Mouse (Mus musculus) MEL (cell line): ENCODE measurements around the gene Chchd4. TPM values are rescaled to one million over a fixed set of nuclear protein-coding genes. Genes with fewer than 3 reads are reported as not detected.

ENCODE experiments used
- DNase-seq: peaks from one replicate; pipeline ENCODE4 v3.0.0; 2011; ENCODE audit warnings: low read depth, low spot score
- H3K27ac ChIP-seq: 2 replicates; pipeline ENCODE4 v1.5.1; 2012; ENCODE audit warnings: low read depth, mild to moderate bottlenecking, control low read depth, low read length, moderate library complexity; ENCODE audit not compliant: control insufficient read depth
- H3K27me3 ChIP-seq, 2 experiments: fragments of 150-350 bp in 1 of 2; sonication (generic) in 1 of 2; 2 replicates each; pipeline ENCODE4 v1.6.1; 2012; ENCODE audit warnings: low read length in 2 of 2, mild to moderate bottlenecking in 2 of 2, improper control_type of control experiment in 1 of 2, moderate library complexity in 1 of 2; ENCODE audit not compliant: insufficient read depth in 2 of 2, control insufficient read depth in 1 of 2
- H3K36me3 ChIP-seq, 2 experiments: 2 replicates each; pipeline ENCODE4 v1.6.1; 2012 to 2014; ENCODE audit warnings: low read length in 2 of 2, improper control_type of control experiment in 1 of 2, inconsistent platforms in 1 of 2, mild to moderate bottlenecking in 1 of 2; ENCODE audit not compliant: insufficient read depth in 2 of 2, control insufficient read depth in 1 of 2
- H3K4me1 ChIP-seq, 2 experiments: fragments of 150-350 bp in 1 of 2; sonication (generic) in 1 of 2; 2 replicates each; pipeline ENCODE4 v1.6.1; 2012; ENCODE audit warnings: low read length in 2 of 2, improper control_type of control experiment in 1 of 2, mild to moderate bottlenecking in 1 of 2; ENCODE audit not compliant: insufficient read depth in 2 of 2, control insufficient read depth in 1 of 2
- H3K4me3 ChIP-seq, 2 experiments: fragments of 150-350 bp in 1 of 2; sonication (generic) in 1 of 2; 2 replicates each; pipeline ENCODE4 v1.5.1; 2012; ENCODE audit warnings: low read depth in 2 of 2, low read length in 2 of 2, mild to moderate bottlenecking in 2 of 2, moderate library complexity in 2 of 2, control low read depth in 1 of 2, improper control_type of control experiment in 1 of 2; ENCODE audit not compliant: control insufficient read depth in 1 of 2, insufficient read depth in 1 of 2
- H3K79me2 ChIP-seq: 2 replicates; pipeline ENCODE4 v1.6.1; 2012; ENCODE audit warnings: mild to moderate bottlenecking, low read length, moderate library complexity; ENCODE audit not compliant: control insufficient read depth, poor library complexity, insufficient read depth
- H3K9ac ChIP-seq: 2 replicates; pipeline ENCODE4 v1.6.1; 2012; ENCODE audit warnings: low read depth, mild to moderate bottlenecking, control low read depth, low read length, moderate library complexity; ENCODE audit not compliant: control insufficient read depth, poor library complexity, severe bottlenecking
- H3K9me3 ChIP-seq: fragments of 150-350 bp; sonication (generic); replicated peaks from 2 replicates; pipeline ENCODE4 v1.6.1; 2012; ENCODE audit warnings: mild to moderate bottlenecking, low read length, improper control_type of control experiment, moderate library complexity; ENCODE audit not compliant: insufficient read depth
- BHLHE40 ChIP-seq: IDR thresholded peaks from 2 replicates; pipeline ENCODE4 v1.6.1; 2012; ENCODE audit warnings: low read depth, mild to moderate bottlenecking, inconsistent platforms, low read length, improper control_type of control experiment, borderline replicate concordance
- CHD1 ChIP-seq: IDR thresholded peaks from 2 replicates; pipeline ENCODE4 v1.6.1; 2012; ENCODE audit warnings: low read depth, mild to moderate bottlenecking, inconsistent platforms, low read length, improper control_type of control experiment
- CHD2 ChIP-seq: IDR thresholded peaks from 2 replicates; pipeline ENCODE4 v1.6.1; 2011; ENCODE audit warnings: low read length, improper control_type of control experiment
- E2F4 ChIP-seq: IDR thresholded peaks from 2 replicates; pipeline ENCODE4 v1.6.1; 2011; ENCODE audit warnings: low read depth, low read length, improper control_type of control experiment, borderline replicate concordance
- ELF1 ChIP-seq: IDR thresholded peaks from 2 replicates; pipeline ENCODE4 v1.6.1; 2014; ENCODE audit warnings: low read depth, mild to moderate bottlenecking, inconsistent platforms, low read length, improper control_type of control experiment, moderate library complexity
- EP300 ChIP-seq, 2 experiments: IDR thresholded peaks; 2 replicates each; pipeline ENCODE4 v1.6.1; 2011; ENCODE audit warnings: improper control_type of control experiment in 2 of 2, low read length in 2 of 2, low read depth in 1 of 2, mild to moderate bottlenecking in 1 of 2
- ETS1 ChIP-seq: IDR thresholded peaks from 2 replicates; pipeline ENCODE4 v1.6.1; 2012; ENCODE audit warnings: low read depth, mild to moderate bottlenecking, inconsistent platforms, low read length, improper control_type of control experiment, moderate library complexity
- GATA1 ChIP-seq: IDR thresholded peaks from 2 replicates; pipeline ENCODE4 v1.6.1; 2011; ENCODE audit warnings: low read depth, low read length, improper control_type of control experiment
- HCFC1 ChIP-seq: IDR thresholded peaks from 2 replicates; pipeline ENCODE4 v1.6.1; 2012; ENCODE audit warnings: low read depth, mild to moderate bottlenecking, inconsistent platforms, low read length, improper control_type of control experiment, moderate library complexity
- JUND ChIP-seq: IDR thresholded peaks from 2 replicates; pipeline ENCODE4 v1.6.1; 2011; ENCODE audit warnings: low read depth, mild to moderate bottlenecking, improper control_type of control experiment, low read length
- KAT2A ChIP-seq: conservative IDR thresholded peaks from 2 replicates; pipeline ENCODE4 v1.6.1; 2012; ENCODE audit warnings: low read depth, low read length, improper control_type of control experiment, inconsistent platforms
- MAFK ChIP-seq: IDR thresholded peaks from 2 replicates; pipeline ENCODE4 v1.6.1; 2011; ENCODE audit warnings: low read depth, mild to moderate bottlenecking, low read length, improper control_type of control experiment, borderline replicate concordance
- MAZ ChIP-seq: IDR thresholded peaks from 2 replicates; pipeline ENCODE4 v1.6.1; 2012; ENCODE audit warnings: low read depth, mild to moderate bottlenecking, inconsistent platforms, low read length, improper control_type of control experiment
- MEF2A ChIP-seq: IDR thresholded peaks from 2 replicates; pipeline ENCODE4 v1.6.1; 2014; ENCODE audit warnings: low read depth, mild to moderate bottlenecking, inconsistent platforms, low read length, improper control_type of control experiment; ENCODE audit not compliant: poor library complexity, insufficient replicate concordance, severe bottlenecking; ENCODE audit errors: extremely low read depth
- MXI1 ChIP-seq: IDR thresholded peaks from 2 replicates; pipeline ENCODE4 v1.6.1; 2011; ENCODE audit warnings: mild to moderate bottlenecking, low read depth, low read length, improper control_type of control experiment
- MYB ChIP-seq: IDR thresholded peaks from 2 replicates; pipeline ENCODE4 v1.6.1; 2011; ENCODE audit warnings: mild to moderate bottlenecking, low read depth, low read length, improper control_type of control experiment
- NRF1 ChIP-seq: IDR thresholded peaks from 2 replicates; pipeline ENCODE4 v1.6.1; 2014; ENCODE audit warnings: low read depth, mild to moderate bottlenecking, inconsistent platforms, low read length, improper control_type of control experiment, moderate library complexity; ENCODE audit not compliant: poor library complexity, insufficient read depth, severe bottlenecking
- POLR2AphosphoS2 ChIP-seq: IDR thresholded peaks from 2 replicates; pipeline ENCODE4 v1.6.1; 2011; ENCODE audit warnings: low read length, improper control_type of control experiment
- RAD21 ChIP-seq: IDR thresholded peaks from 2 replicates; pipeline ENCODE4 v1.6.1; 2011; ENCODE audit warnings: mild to moderate bottlenecking, low read depth, low read length, improper control_type of control experiment
- RCOR1 ChIP-seq: IDR thresholded peaks from 2 replicates; pipeline ENCODE4 v1.6.1; 2012; ENCODE audit warnings: low read depth, mild to moderate bottlenecking, inconsistent platforms, low read length, improper control_type of control experiment
- TAL1 ChIP-seq: IDR thresholded peaks from 2 replicates; pipeline ENCODE4 v1.6.1; 2012; ENCODE audit warnings: mild to moderate bottlenecking, inconsistent platforms, low read length, moderate library complexity, mixed read lengths
- TBP ChIP-seq: IDR thresholded peaks from 2 replicates; pipeline ENCODE4 v1.8.0; 2011; ENCODE audit warnings: low read depth, low read length, improper control_type of control experiment
- TCF12 ChIP-seq: IDR thresholded peaks from 2 replicates; pipeline ENCODE4 v1.6.1; 2014; ENCODE audit warnings: low read depth, mild to moderate bottlenecking, inconsistent platforms, low read length, improper control_type of control experiment, moderate library complexity
- USF1 ChIP-seq: IDR thresholded peaks from 2 replicates; pipeline ENCODE4 v1.6.1; 2014; ENCODE audit warnings: low read depth, mild to moderate bottlenecking, inconsistent platforms, low read length, improper control_type of control experiment, moderate library complexity
- USF2 ChIP-seq, 2 experiments: IDR thresholded peaks; 2 replicates each; pipeline ENCODE4 v1.6.1; 2011 to 2012; ENCODE audit warnings: improper control_type of control experiment in 2 of 2, low read length in 2 of 2, borderline replicate concordance in 1 of 2, inconsistent platforms in 1 of 2, low read depth in 1 of 2, mild to moderate bottlenecking in 1 of 2; ENCODE audit not compliant: insufficient read depth in 1 of 2
- ZC3H11A ChIP-seq: IDR thresholded peaks from 2 replicates; pipeline ENCODE4 v1.6.1; 2012; ENCODE audit warnings: low read depth, mild to moderate bottlenecking, inconsistent platforms, low read length, improper control_type of control experiment
- ZKSCAN1 ChIP-seq: IDR thresholded peaks from 2 replicates; pipeline ENCODE4 v1.6.1; 2012; ENCODE audit warnings: low read depth, mild to moderate bottlenecking, inconsistent platforms, low read length, improper control_type of control experiment, moderate library complexity
- ZMIZ1 ChIP-seq: IDR thresholded peaks from 2 replicates; pipeline ENCODE4 v1.6.1; 2012; ENCODE audit warnings: low read depth, mild to moderate bottlenecking, inconsistent platforms, low read length, improper control_type of control experiment, moderate library complexity
- ZNF384 ChIP-seq: IDR thresholded peaks from 2 replicates; pipeline ENCODE4 v1.6.1; 2012; ENCODE audit warnings: low read depth, mild to moderate bottlenecking, inconsistent platforms, low read length, improper control_type of control experiment
- polyA plus RNA-seq, 2 experiments: library from polyadenylated mRNA; stranded (reverse) in 1 of 2; unstranded in 1 of 2; fragments of >175 nt in 1 of 2; fragments of >200 nt in 1 of 2; gene quantifications; 2 replicates each; pipeline versions ENCODE4 v1.2.1 to v1.2.4; 2012; ENCODE audit warnings: low replicate concordance in 2 of 2, low read depth in 1 of 2; ENCODE audit not compliant: insufficient read length in 2 of 2, insufficient read depth in 1 of 2, missing spikeins in 1 of 2
- total RNA-seq: library from RNA; depleted of rRNA; stranded (reverse); fragments of 300-350 nt; gene quantifications from 2 replicates; pipeline ENCODE4 v1.2.3, GENCODE M21; 2012

Gene Chchd4
- total and polyA plus RNA-seq, 3 experiments, result 38.5 to 54.8 TPM; not detected in 1

DNA sequence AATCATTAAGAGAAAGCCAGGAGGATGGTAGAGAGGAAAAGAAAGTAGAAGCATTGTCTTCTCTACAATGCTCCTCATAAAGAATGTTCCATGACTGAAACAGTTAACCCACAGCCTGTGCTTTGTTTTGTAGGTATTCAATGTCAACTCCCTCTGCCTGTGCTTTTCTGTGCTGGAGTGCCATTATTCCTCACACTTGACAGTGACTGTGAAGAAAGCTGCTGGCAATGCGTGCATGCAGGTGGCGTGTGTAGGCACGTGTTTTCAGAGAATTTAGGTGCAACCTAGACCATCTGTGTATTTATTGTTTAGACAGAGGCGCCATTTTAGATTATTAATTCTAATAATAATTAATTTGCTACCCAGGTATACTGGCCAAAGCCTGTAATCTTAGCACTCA lies 49.2 kb downstream of the Chchd4 start:
- Histone ChIP-seq H3K27ac (no peak overlapping the region), H3K36me3 (no peaks in the 10 kb centered on the region), H3K4me3 (no peak overlapping the region), H3K9me3 (no peaks in the 10 kb centered on the region), H3K4me1 (no peaks in the 10 kb centered on the region), H3K27me3 (peaks cover 22 to 38% of the 10 kb centered on the region in 2 experiments), H3K79me2 (no peaks in the 10 kb centered on the region), H3K9ac (no peak overlapping the region)
- DNase-seq, result no peak
- TF ChIP-seq NRF1, result no peak
- TF ChIP-seq ETS1, result no peak
- TF ChIP-seq CHD2, result no peak
- no peak for TF ChIP-seq JUND
- TF ChIP-seq TAL1, result no peak
- no peak for TF ChIP-seq RAD21
- no peak for TF ChIP-seq MEF2A
- no peak for TF ChIP-seq ZC3H11A
- no peak for TF ChIP-seq POLR2AphosphoS2
- TF ChIP-seq MXI1, result no peak
- TF ChIP-seq TBP, result no peak
- TF ChIP-seq KAT2A, result no peak
- TF ChIP-seq RCOR1, result no peak
- TF ChIP-seq E2F4, result no peak
- no peak for TF ChIP-seq MYB
- no peak for TF ChIP-seq BHLHE40
- no peak for TF ChIP-seq CHD1
- TF ChIP-seq MAZ, result no peak
- no peak for TF ChIP-seq TCF12
- TF ChIP-seq ZNF384, result no peak

GRCm38 (mm10) chr6:91421629-91422028 lies 51.7 kb downstream of the Chchd4 start:
- Histone ChIP-seq H3K9me3 (no peaks in the 10 kb centered on the region), H3K27me3 (peaks cover 27 to 34% of the 10 kb centered on the region in 2 experiments), H3K4me1 (no peaks in the 10 kb centered on the region), H3K9ac (no peak overlapping the region), H3K36me3 (no peaks in the 10 kb centered on the region), H3K4me3 (no peak overlapping the region), H3K79me2 (no peaks in the 10 kb centered on the region), H3K27ac (no peak overlapping the region)
- TF ChIP-seq MAZ (no peak), GATA1 (no peak), ZKSCAN1 (no peak), ZMIZ1 (no peak), CHD2 (no peak), CHD1 (no peak), MYB (no peak), POLR2AphosphoS2 (no peak), ETS1 (no peak), HCFC1 (no peak), MAFK (no peak), USF1 (no peak), ZC3H11A (no peak), BHLHE40 (no peak), ELF1 (no peak), TAL1 (no peak), MXI1 (no peak), TCF12 (no peak), USF2 (IDR thresholded peaks at IDR 0.05; ENCODE audit: borderline replicate concordance in 1 of 2, insufficient read depth in 1 of 2, low read depth in 1 of 2, low read length in 2 of 2) (no peak), EP300 (IDR thresholded peaks at IDR 0.05; ENCODE audit: low read depth in 1 of 2, low read length in 2 of 2) (no peak)
- DNase-seq, result no peak
